Mouse (Mus musculus) limb, embryonic 15.5 days (tissue): ENCODE measurements around the gene Copz1. TPM values are rescaled to one million over a fixed set of nuclear protein-coding genes. Genes with fewer than 3 reads are reported as not detected.

Experiments
- ATAC-seq: fragments of 200-750 bp; cut with Nextera tagmentation; 2 replicates; pipeline ENCODE4 v1.8.0; 2017; ENCODE audit warnings: low read depth, moderate TSS enrichment; ENCODE audit not compliant: insufficient number of reproducible peaks, low FRiP score, low TSS enrichment
- H3K27ac ChIP-seq: fragments of 300-500 bp; sonication (generic); 2 replicates; pipeline ENCODE4 v1.5.1; 2015; ENCODE audit warnings: moderate library complexity, mild to moderate bottlenecking, inconsistent platforms
- H3K27me3 ChIP-seq: fragments of 300-500 bp; sonication (generic); 2 replicates; pipeline ENCODE4 v1.6.1; 2015; ENCODE audit warnings: inconsistent platforms
- H3K36me3 ChIP-seq: fragments of 300-500 bp; sonication (generic); 2 replicates; pipeline ENCODE4 v1.6.1; 2015; ENCODE audit warnings: inconsistent platforms
- H3K4me1 ChIP-seq: fragments of 300-500 bp; sonication (generic); 2 replicates; pipeline ENCODE4 v1.6.1; 2015; ENCODE audit warnings: inconsistent platforms
- H3K4me2 ChIP-seq: fragments of 300-500 bp; sonication (generic); 2 replicates; pipeline ENCODE4 v1.6.1; 2015; ENCODE audit warnings: mild to moderate bottlenecking, inconsistent platforms
- H3K4me3 ChIP-seq: fragments of 300-500 bp; sonication (generic); 2 replicates; pipeline ENCODE4 v1.5.1; 2015; ENCODE audit warnings: mild to moderate bottlenecking, inconsistent platforms
- H3K9ac ChIP-seq: fragments of 300-500 bp; sonication (generic); 2 replicates; pipeline ENCODE4 v1.6.1; 2015; ENCODE audit warnings: inconsistent platforms
- H3K9me3 ChIP-seq: fragments of 300-500 bp; sonication (generic); 2 replicates; pipeline ENCODE4 v1.6.1; 2016; ENCODE audit warnings: inconsistent platforms
- WGBS: fragments of 180-500 bp; shearing (Covaris S2); methylation state at CpG from one replicate; pipeline ENCODE4 v1.1.7; 2015; 5-methylcytosine and 5-hydroxymethylcytosine counted together
- polyA plus RNA-seq: library from polyadenylated mRNA; unstranded; fragments of >200 nt; fragmentation: Nextera tagmentation; extraction: Ambion mirVana; gene quantifications from 2 replicates; pipeline ENCODE4 v1.2.1, GENCODE M21; 2015

The Copz1 gene
- polyA plus RNA-seq, 1 experiment from 2014 or later, result 270 TPM

- no peak for ATAC-seq
- WGBS, result 21% methylated on average over 11 of the region's 11 CpGs
- H3K9ac ChIP-seq, result no peak overlapping the region
- H3K4me2 ChIP-seq, result 0 out of 2 replicates have a peak overlapping the region, but pooled peaks have one; percentile 12
- H3K9me3 ChIP-seq, result no peaks in the 10 kb centered on the region
- H3K27me3 ChIP-seq, result peaks cover 38% of the 10 kb centered on the region
- peaks cover 51% of the 10 kb centered on the region for H3K4me1 ChIP-seq
- 0 out of 2 replicates have a peak overlapping the region, but pooled peaks have one; percentile 4 for H3K27ac ChIP-seq
- no peak overlapping the region for H3K4me3 ChIP-seq
- H3K36me3 ChIP-seq, result no peaks in the 10 kb centered on the region
Measured at GRCm38 (mm10) chr15:103336996-103337667, 64.6 kb downstream of the Copz1 start.

GRCm38 (mm10) chr15:103338829-103339165 lies 66.3 kb downstream of the Copz1 start:
- H3K4me3 ChIP-seq, result peak overlapping the region; percentile 56
- 0 out of 2 replicates have a peak overlapping the region, but pooled peaks have one; percentile 1 for H3K9ac ChIP-seq
- WGBS, result 33% methylated on average over 4 of the region's 4 CpGs

GRCm38 (mm10) chr15:103339166-103339960 lies 66.8 kb downstream of the Copz1 start:
- peaks cover 38% of the 10 kb centered on the region for H3K4me1 ChIP-seq
- WGBS, result 8% methylated on average over 30 of the region's 31 CpGs
- H3K4me2 ChIP-seq, result peak overlapping the region; percentile 92
- peak overlapping the region; percentile 56 for H3K4me3 ChIP-seq
- H3K9me3 ChIP-seq, result no peaks in the 10 kb centered on the region
- H3K9ac ChIP-seq, result peak overlapping the region; percentile 28; the same call in 1 of the 2 replicates
- peaks cover 38% of the 10 kb centered on the region for H3K27me3 ChIP-seq
- no peak for ATAC-seq
- peak overlapping the region; percentile 17; the same call in 1 of the 2 replicates for H3K27ac ChIP-seq
- H3K36me3 ChIP-seq, result peaks cover 9% of the 10 kb centered on the region

More at GRCm38 (mm10) chr15:103338829-103339165, 66.3 kb downstream of the Copz1 start:
- H3K9me3 ChIP-seq, result no peaks in the 10 kb centered on the region
- H3K27ac ChIP-seq, result peak overlapping the region; percentile 17; the same call in 1 of the 2 replicates
- peaks cover 44% of the 10 kb centered on the region for H3K4me1 ChIP-seq
- peak overlapping the region; percentile 92 for H3K4me2 ChIP-seq
- H3K27me3 ChIP-seq, result peaks cover 38% of the 10 kb centered on the region
- peaks cover 4% of the 10 kb centered on the region; the same call in 1 of the 2 replicates for H3K36me3 ChIP-seq
- no peak for ATAC-seq

GRCm38 (mm10) chr15:103339961-103340337 lies 67.4 kb downstream of the Copz1 start, which contains the start of gene Zfp385a:
Zfp385a (minus strand) TSS chr15:103340093.
- no peak for ATAC-seq
- peak within 1 kb of the TSS; percentile 28; the same call in 1 of the 2 replicates for H3K9ac ChIP-seq
- peaks cover 38% of the 10 kb centered on the region for H3K27me3 ChIP-seq
- H3K4me3 ChIP-seq, result peak within 1 kb of the TSS; percentile 56
- H3K27ac ChIP-seq, result peak within 1 kb of the TSS; percentile 17; the same call in 1 of the 2 replicates
- H3K4me1 ChIP-seq, result peaks cover 36% of the 10 kb centered on the region
- peaks cover 15% of the 10 kb centered on the region for H3K36me3 ChIP-seq
- 1% methylated on average over 26 of the region's 26 CpGs for whole genome bisulfite sequencing
- H3K4me2 ChIP-seq, result peak within 1 kb of the TSS; percentile 92
- no peaks in the 10 kb centered on the region for H3K9me3 ChIP-seq

- peaks cover 24% of the 10 kb centered on the region for H3K36me3 ChIP-seq
- H3K4me3 ChIP-seq, result peak overlapping the region; percentile 56; the same call in 1 of the 2 replicates
- WGBS, result 19% methylated on average over 4 of the region's 4 CpGs
- no peak overlapping the region for H3K27ac ChIP-seq
- H3K27me3 ChIP-seq, result peaks cover 38% of the 10 kb centered on the region
- H3K9ac ChIP-seq, result no peak overlapping the region
- peaks cover 28% of the 10 kb centered on the region for H3K4me1 ChIP-seq
- H3K9me3 ChIP-seq, result no peaks in the 10 kb centered on the region
- H3K4me2 ChIP-seq, result peak overlapping the region; percentile 92
- ATAC-seq, result no peak; the same call in 1 of the 2 replicates
Measured at GRCm38 (mm10) chr15:103340786-103341185, 68.3 kb downstream of the Copz1 start.

GRCm38 (mm10) chr15:103341547-103341946 lies 69.0 kb downstream of the Copz1 start:
- Histone ChIP-seq H3K4me2 (no peak overlapping the region), H3K9ac (no peak overlapping the region), H3K4me3 (no peak overlapping the region), H3K9me3 (no peaks in the 10 kb centered on the region), H3K27me3 (peaks cover 38% of the 10 kb centered on the region), H3K27ac (no peak overlapping the region), H3K4me1 (peaks cover 26% of the 10 kb centered on the region), H3K36me3 (peaks cover 31% of the 10 kb centered on the region)
- no peak for ATAC-seq
- WGBS, result 33% methylated on average over 8 of the region's 8 CpGs

- no peak overlapping the region for H3K9ac ChIP-seq
- no peak overlapping the region for H3K4me3 ChIP-seq
- peaks cover 38% of the 10 kb centered on the region for H3K36me3 ChIP-seq
- H3K9me3 ChIP-seq, result no peaks in the 10 kb centered on the region
- H3K27me3 ChIP-seq, result peaks cover 33% of the 10 kb centered on the region
- H3K27ac ChIP-seq, result no peak overlapping the region
- WGBS, result 13% methylated on average over 4 of the region's 4 CpGs
- ATAC-seq, result no peak
- H3K4me2 ChIP-seq, result no peak overlapping the region
- H3K4me1 ChIP-seq, result peaks cover 24% of the 10 kb centered on the region
Measured at GRCm38 (mm10) chr15:103342415-103342814, 69.9 kb downstream of the Copz1 start.

GRCm38 (mm10) chr15:103343008-103343407 lies 70.5 kb downstream of the Copz1 start:
- H3K27me3 ChIP-seq, result peaks cover 33% of the 10 kb centered on the region
- peaks cover 44% of the 10 kb centered on the region for H3K36me3 ChIP-seq
- no peaks in the 10 kb centered on the region for H3K9me3 ChIP-seq
- peaks cover 24% of the 10 kb centered on the region for H3K4me1 ChIP-seq
- H3K9ac ChIP-seq, result no peak overlapping the region
- H3K4me3 ChIP-seq, result no peak overlapping the region
- H3K4me2 ChIP-seq, result no peak overlapping the region
- no peak overlapping the region for H3K27ac ChIP-seq
- 78% methylated on average over 3 of the region's 3 CpGs for WGBS
- ATAC-seq, result no peak

GRCm38 (mm10) chr15:103343556-103343955 lies 71.0 kb downstream of the Copz1 start:
- no peak overlapping the region for H3K4me3 ChIP-seq
- no peak for ATAC-seq
- no peak overlapping the region for H3K9ac ChIP-seq
- H3K27me3 ChIP-seq, result peaks cover 27% of the 10 kb centered on the region
- H3K4me2 ChIP-seq, result no peak overlapping the region
- H3K9me3 ChIP-seq, result no peaks in the 10 kb centered on the region
- peaks cover 48% of the 10 kb centered on the region for H3K36me3 ChIP-seq
- no peak overlapping the region for H3K27ac ChIP-seq
- peaks cover 24% of the 10 kb centered on the region for H3K4me1 ChIP-seq

- no peak overlapping the region for H3K4me2 ChIP-seq
- H3K27me3 ChIP-seq, result peaks cover 13% of the 10 kb centered on the region
- peaks cover 5% of the 10 kb centered on the region; the same call in 1 of the 2 replicates for H3K4me1 ChIP-seq
- peaks cover 71% of the 10 kb centered on the region for H3K36me3 ChIP-seq
- H3K9me3 ChIP-seq, result no peaks in the 10 kb centered on the region
- 84% methylated on average over 6 of the region's 6 CpGs for WGBS
- no peak overlapping the region for H3K27ac ChIP-seq
- no peak overlapping the region for H3K4me3 ChIP-seq
- no peak overlapping the region for H3K9ac ChIP-seq
- no peak for ATAC-seq
Measured at GRCm38 (mm10) chr15:103345789-103346188, 73.3 kb downstream of the Copz1 start.

- ATAC-seq, result no peak
- no peak overlapping the region for H3K9ac ChIP-seq
- 10% methylated on average over 2 of the region's 2 CpGs for WGBS
Measured at GRCm38 (mm10) chr15:103347275-103347684, 74.8 kb downstream of the Copz1 start.

More at GRCm38 (mm10) chr15:103347275-103347684, 74.8 kb downstream of the Copz1 start:
- Histone ChIP-seq H3K27me3 (no peaks in the 10 kb centered on the region), H3K4me3 (no peak overlapping the region), H3K4me2 (no peak overlapping the region), H3K4me1 (no peaks in the 10 kb centered on the region), H3K36me3 (peaks cover 86% of the 10 kb centered on the region), H3K9me3 (no peaks in the 10 kb centered on the region), H3K27ac (no peak overlapping the region)
